ENCODE assay signal across 26 mouse cellular contexts in genomic region chr7:68907867-68908266, GRCm38 (mm10).
DNase-seq lines count a peak whose midpoint lies in the region; ATAC-seq lines count a peak whose summit lies in the region.
"Had no signal": no experiment of that assay in that cellular context is flagged by ENCODE, and none has a peak within 500 bp of the region (broad histone marks: within the 10 kb centered on the region; RNA-seq: fewer than 3 reads in every experiment).

No protein-coding gene starts in this region.

- 67% methylated on average over 7 of the region's 7 CpGs for WGBS in hindbrain, embryonic 13.5 days
- 86% methylated on average over 7 of the region's 7 CpGs for WGBS in hindbrain, embryonic 10.5 days
- 68% methylated on average over 7 of the region's 7 CpGs for WGBS in forebrain, embryonic 13.5 days
- 59% methylated on average over 7 of the region's 7 CpGs for WGBS in hindbrain, embryonic 15.5 days
- 60% methylated on average over 7 of the region's 7 CpGs for WGBS in midbrain, embryonic 16.5 days

- no peaks in the 10 kb centered on the region for H3K36me3 ChIP-seq in hindbrain, embryonic 13.5 days
- no peaks in the 10 kb centered on the region for H3K36me3 ChIP-seq in hindbrain, embryonic 10.5 days
- no peaks in the 10 kb centered on the region for H3K36me3 ChIP-seq in forebrain, embryonic 13.5 days (ENCODE audit: poor library complexity, severe bottlenecking)
- H3K36me3 ChIP-seq in hindbrain, embryonic 15.5 days: no peaks in the 10 kb centered on the region
- H3K36me3 ChIP-seq in midbrain, embryonic 16.5 days (ENCODE audit: control insufficient read depth, insufficient read depth, low read length): no peaks in the 10 kb centered on the region
- H3K36me3 ChIP-seq: embryonic facial prominence, embryonic 12.5 days; limb, embryonic 12.5 days had no signal

- DNase-seq in hindbrain, embryonic 10.5 days (ENCODE audit: low spot score): no peak
- no peak for DNase-seq in left cerebral cortex, postnatal 4 days
- no peak for DNase-seq in urinary bladder, postnatal 10 days (ENCODE audit: low spot score)
- no peak for DNase-seq in gastrocnemius, postnatal 36 days
- DNase-seq: adrenal gland, adult 2 months; cerebellum, adult 18-20 months; cerebellum, postnatal 14 days; heart, adult 11 months; kidney, adult 9 months; kidney, postnatal 25 days; liver, postnatal 0 days; lung, postnatal 10 days; retina, postnatal 1 day; spleen, adult 18-20 months; thymus, postnatal 25 days had no signal

- no peaks in the 10 kb centered on the region for H3K9me3 ChIP-seq in hindbrain, embryonic 13.5 days
- no peaks in the 10 kb centered on the region for H3K9me3 ChIP-seq in hindbrain, embryonic 10.5 days
- no peaks in the 10 kb centered on the region for H3K9me3 ChIP-seq in forebrain, embryonic 13.5 days (replicated peaks)
- H3K9me3 ChIP-seq in hindbrain, embryonic 15.5 days: no peaks in the 10 kb centered on the region
- no peaks in the 10 kb centered on the region for H3K9me3 ChIP-seq in midbrain, embryonic 16.5 days (replicated peaks; ENCODE audit: control insufficient read depth, low read length, poor library complexity, severe bottlenecking)
- H3K9me3 ChIP-seq: embryonic facial prominence, embryonic 12.5 days; limb, embryonic 12.5 days had no signal

- no peak overlapping the region for H3K4me2 ChIP-seq in hindbrain, embryonic 13.5 days
- no peak overlapping the region for H3K4me2 ChIP-seq in forebrain, embryonic 13.5 days
- no peak overlapping the region for H3K4me2 ChIP-seq in hindbrain, embryonic 15.5 days
- no peak overlapping the region for H3K4me2 ChIP-seq in midbrain, embryonic 16.5 days (ENCODE audit: low read length)
- H3K4me2 ChIP-seq: embryonic facial prominence, embryonic 12.5 days; heart, embryonic 11.5 days; limb, embryonic 12.5 days; liver, embryonic 11.5 days had no signal

- no peak overlapping the region for H3K27ac ChIP-seq in hindbrain, embryonic 13.5 days
- no peak overlapping the region for H3K27ac ChIP-seq in hindbrain, embryonic 10.5 days
- peak overlapping the region; percentile 75 for H3K27ac ChIP-seq in forebrain, embryonic 13.5 days
- peak overlapping the region; percentile 48; the same call in 1 of the 2 replicates for H3K27ac ChIP-seq in hindbrain, embryonic 15.5 days (replicated peaks)
- H3K27ac ChIP-seq in midbrain, embryonic 16.5 days (ENCODE audit: low read length): peak overlapping the region; percentile 54
- H3K27ac ChIP-seq: embryonic facial prominence, embryonic 12.5 days; layer of hippocampus, adult 2 months; limb, embryonic 12.5 days had no signal

- peaks cover 15% of the 10 kb centered on the region for H3K4me1 ChIP-seq in hindbrain, embryonic 13.5 days (replicated peaks)
- H3K4me1 ChIP-seq in hindbrain, embryonic 10.5 days (replicated peaks): peaks cover 11% of the 10 kb centered on the region
- peaks cover 20% of the 10 kb centered on the region for H3K4me1 ChIP-seq in forebrain, embryonic 13.5 days
- H3K4me1 ChIP-seq in hindbrain, embryonic 15.5 days (replicated peaks): peaks cover 21% of the 10 kb centered on the region
- H3K4me1 ChIP-seq in midbrain, embryonic 16.5 days (ENCODE audit: control insufficient read depth, insufficient read depth, low read length): peaks cover 8% of the 10 kb centered on the region; the same call in 1 of the 2 replicates
- H3K4me1 ChIP-seq: embryonic facial prominence, embryonic 12.5 days; limb, embryonic 12.5 days had no signal

- H3K9ac ChIP-seq in hindbrain, embryonic 13.5 days: no peak overlapping the region
- no peak overlapping the region for H3K9ac ChIP-seq in forebrain, embryonic 13.5 days
- no peak overlapping the region for H3K9ac ChIP-seq in hindbrain, embryonic 15.5 days
- no peak overlapping the region for H3K9ac ChIP-seq in midbrain, embryonic 16.5 days (ENCODE audit: low read depth, low read length)
- H3K9ac ChIP-seq: embryonic facial prominence, embryonic 12.5 days; limb, embryonic 12.5 days; liver, postnatal 0 days had no signal

- no peak overlapping the region for H3K4me3 ChIP-seq in hindbrain, embryonic 13.5 days
- no peak overlapping the region for H3K4me3 ChIP-seq in hindbrain, embryonic 10.5 days
- no peak overlapping the region for H3K4me3 ChIP-seq in forebrain, embryonic 13.5 days
- H3K4me3 ChIP-seq in hindbrain, embryonic 15.5 days: no peak overlapping the region
- no peak overlapping the region for H3K4me3 ChIP-seq in midbrain, embryonic 16.5 days (ENCODE audit: low read depth, low read length)
- H3K4me3 ChIP-seq: embryonic facial prominence, embryonic 12.5 days; layer of hippocampus, adult 2 months; limb, embryonic 12.5 days had no signal

- ATAC-seq in hindbrain, embryonic 13.5 days (ENCODE audit: low FRiP score): peak; percentile 55; the same call in 1 of the 2 replicates
- peak; percentile 28; the same call in 1 of the 2 replicates for ATAC-seq in forebrain, embryonic 13.5 days
- peak; percentile 62; the same call in 1 of the 2 replicates for ATAC-seq in hindbrain, embryonic 15.5 days (ENCODE audit: low FRiP score, low read depth)
- peak; percentile 79 for ATAC-seq in midbrain, embryonic 16.5 days
- ATAC-seq: intestine, embryonic 16.5 days; liver, postnatal 0 days; Patski had no signal

- intact Hi-C loops in left cerebral cortex, postnatal 4 days (cut with DNase I): no loop called here
- intact Hi-C loops in gastrocnemius, postnatal 36 days (cut with DNase I): no loop called here

- H3K27me3 ChIP-seq in hindbrain, embryonic 13.5 days: no peaks in the 10 kb centered on the region
- H3K27me3 ChIP-seq in hindbrain, embryonic 10.5 days (ENCODE audit: insufficient read depth, poor library complexity, severe bottlenecking): no peaks in the 10 kb centered on the region
- H3K27me3 ChIP-seq in forebrain, embryonic 13.5 days: no peaks in the 10 kb centered on the region
- H3K27me3 ChIP-seq in hindbrain, embryonic 15.5 days: no peaks in the 10 kb centered on the region
- no peaks in the 10 kb centered on the region for H3K27me3 ChIP-seq in midbrain, embryonic 16.5 days (ENCODE audit: control insufficient read depth, insufficient read depth, low read depth, low read length)
- H3K27me3 ChIP-seq: embryonic facial prominence, embryonic 12.5 days; limb, embryonic 12.5 days had no signal

Comparison
In these comparisons a context has a peak if more than half of its experiments do, and no peak if none do; other contexts are left out.
1. H3K27ac ChIP-seq: peak in forebrain, embryonic 13.5 days (single experiment), hindbrain, embryonic 15.5 days (single experiment) and midbrain, embryonic 16.5 days (single experiment); none in hindbrain, embryonic 13.5 days (single experiment) and hindbrain, embryonic 10.5 days (single experiment).
2. ATAC-seq: peak in every context shown above with its lines; median percentile 79 in midbrain, embryonic 16.5 days; 62 in hindbrain, embryonic 15.5 days; 55 in hindbrain, embryonic 13.5 days; 28 in forebrain, embryonic 13.5 days.